Mouse (Mus musculus) heart, embryonic 12.5 days (tissue): Measurements from ENCODE around the gene Med16. TPM values are rescaled to one million over a fixed set of nuclear protein-coding genes. Genes with fewer than 3 reads are reported as not detected.

Source experiments
- ATAC-seq: fragments of 200-750 bp; cut with Nextera tagmentation; 2 replicates; pipeline ENCODE4 v1.8.0; 2017; ENCODE audit warnings: moderate TSS enrichment, moderate library complexity; ENCODE audit not compliant: insufficient number of reproducible peaks, low FRiP score
- H3K27ac ChIP-seq: fragments of 300-500 bp; sonication (generic); 2 replicates; pipeline ENCODE4 v1.5.1; 2016; ENCODE audit warnings: mild to moderate bottlenecking, moderate library complexity; ENCODE audit not compliant: poor library complexity, severe bottlenecking
- H3K27me3 ChIP-seq: fragments of 300-500 bp; sonication (generic); replicated peaks from 2 replicates; pipeline ENCODE4 v1.6.1; 2016; ENCODE audit warnings: mild to moderate bottlenecking, moderate library complexity
- H3K36me3 ChIP-seq: fragments of 300-500 bp; sonication (generic); 2 replicates; pipeline ENCODE4 v1.6.1; 2016; ENCODE audit warnings: mild to moderate bottlenecking, moderate library complexity
- H3K4me1 ChIP-seq: fragments of 300-500 bp; sonication (generic); replicated peaks from 2 replicates; pipeline ENCODE4 v1.6.1; 2016; ENCODE audit warnings: mild to moderate bottlenecking
- H3K4me2 ChIP-seq: fragments of 300-500 bp; sonication (generic); 2 replicates; pipeline ENCODE4 v1.6.1; 2016; ENCODE audit warnings: mild to moderate bottlenecking, moderate library complexity
- H3K4me3 ChIP-seq: fragments of 300-500 bp; sonication (generic); 2 replicates; pipeline ENCODE4 v1.5.1; 2016; ENCODE audit warnings: mild to moderate bottlenecking
- H3K9ac ChIP-seq: fragments of 300-500 bp; sonication (generic); 2 replicates; pipeline ENCODE4 v1.6.1; 2016; ENCODE audit warnings: mild to moderate bottlenecking, moderate library complexity
- H3K9me3 ChIP-seq: fragments of 300-500 bp; sonication (generic); replicated peaks from 2 replicates; pipeline ENCODE4 v1.6.1; 2016; ENCODE audit warnings: mild to moderate bottlenecking, moderate library complexity
- WGBS: fragments of 180-500 bp; shearing (Covaris S2); methylation state at CpG from one replicate; pipeline ENCODE4 v1.1.7; 2016; 5-methylcytosine and 5-hydroxymethylcytosine counted together
- polyA plus RNA-seq: library from polyadenylated mRNA; unstranded; fragments of >200 nt; fragmentation: Nextera tagmentation; extraction: Ambion mirVana; gene quantifications from 2 replicates; pipeline ENCODE4 v1.2.1, GENCODE M21; 2016

Med16 gene
- polyA plus RNA-seq, 1 experiment from 2014 or later = 48.3 TPM

DNA sequence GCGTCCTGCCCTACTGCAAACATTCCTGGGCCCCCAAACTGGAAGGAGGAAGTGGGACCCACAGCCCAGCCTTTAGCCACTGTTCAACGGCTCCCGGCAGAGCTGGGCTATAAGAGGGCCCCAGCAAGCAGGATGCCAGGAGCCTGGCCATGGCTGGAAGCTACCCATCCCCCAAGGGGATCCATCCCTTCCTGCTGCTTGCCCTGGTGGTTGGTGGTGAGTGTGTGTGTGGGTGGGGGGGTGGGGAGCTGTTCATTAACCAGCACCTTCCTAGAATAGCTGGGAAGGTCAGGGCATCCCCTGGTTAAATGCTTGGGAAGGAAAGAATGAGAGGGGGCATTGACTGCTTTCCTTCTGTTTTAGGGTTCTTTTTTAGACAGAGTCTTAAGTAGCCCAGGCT is 29.2 kb downstream of the Med16 start:
- Histone ChIP-seq H3K9me3 (no peaks in the 10 kb centered on the region), H3K4me3 (no peak overlapping the region), H3K9ac (peak overlapping the region; percentile 32; the same call in 1 of the 2 replicates), H3K27me3 (peaks cover 26% of the 10 kb centered on the region), H3K4me1 (peaks cover 30% of the 10 kb centered on the region), H3K4me2 (peak overlapping the region; percentile 11; the same call in 1 of the 2 replicates), H3K36me3 (no peaks in the 10 kb centered on the region), H3K27ac (no peak overlapping the region)
- no peak for ATAC-seq
- 32% methylated on average over 3 of the region's 3 CpGs for WGBS

DNA sequence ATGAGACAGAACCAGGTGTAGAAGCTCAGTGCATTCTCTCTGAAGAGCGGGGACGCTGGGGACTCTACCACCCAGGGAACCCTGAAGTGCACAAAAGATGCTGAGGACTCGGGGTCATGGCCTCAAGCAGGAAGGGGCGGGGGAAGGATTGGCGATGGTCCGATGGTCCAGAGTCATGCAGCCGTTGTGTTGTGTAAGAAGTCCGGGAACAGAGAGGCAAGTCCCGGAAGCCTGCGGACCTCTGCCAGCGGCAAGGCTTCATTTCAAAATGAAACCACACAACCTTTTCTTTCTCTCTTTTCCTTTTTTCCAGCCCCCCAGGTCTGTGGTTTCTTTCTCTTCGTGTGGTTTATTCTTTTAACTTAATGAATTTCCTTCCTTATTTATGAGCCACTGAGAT is 31.0 kb downstream of the Med16 start:
- no peaks in the 10 kb centered on the region for H3K36me3 ChIP-seq
- H3K4me2 ChIP-seq = no peak overlapping the region
- no peak overlapping the region for H3K4me3 ChIP-seq
- WGBS = 62% methylated on average over 12 of the region's 12 CpGs
- ATAC-seq = no peak
- no peak overlapping the region for H3K9ac ChIP-seq
- H3K27me3 ChIP-seq = peaks cover 20% of the 10 kb centered on the region
- H3K4me1 ChIP-seq = peaks cover 33% of the 10 kb centered on the region
- H3K9me3 ChIP-seq = no peaks in the 10 kb centered on the region
- H3K27ac ChIP-seq = no peak overlapping the region

DNA sequence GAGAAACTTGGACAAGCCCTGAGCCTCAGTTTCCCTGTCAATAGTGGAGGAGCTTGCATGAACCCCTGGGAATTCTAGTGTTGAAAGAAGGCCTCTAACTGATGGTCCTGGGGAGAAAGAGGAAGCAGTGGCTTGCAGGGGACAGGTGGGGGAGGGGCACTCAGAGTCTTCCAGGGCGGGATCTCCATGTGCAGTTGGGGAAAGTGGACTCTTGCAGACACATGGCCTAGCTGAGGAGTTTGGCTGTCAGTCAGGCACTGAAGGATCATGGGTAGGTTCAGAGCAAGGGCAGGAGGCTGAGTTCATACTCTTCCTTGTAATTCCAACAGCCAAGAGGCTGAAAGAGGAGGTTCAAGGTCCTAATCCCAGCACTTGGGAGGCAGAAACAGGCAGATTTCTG is 31.5 kb downstream of the Med16 start:
- Histone ChIP-seq H3K4me3 (no peak overlapping the region), H3K36me3 (no peaks in the 10 kb centered on the region), H3K27ac (no peak overlapping the region), H3K4me2 (no peak overlapping the region), H3K9me3 (no peaks in the 10 kb centered on the region), H3K4me1 (peaks cover 27% of the 10 kb centered on the region), H3K27me3 (peaks cover 19% of the 10 kb centered on the region), H3K9ac (no peak overlapping the region)
- WGBS = 48% methylated on average over 1 of the region's 1 CpGs
- no peak for ATAC-seq

- H3K4me3 ChIP-seq = peak within 1 kb of the TSS; percentile 63
- peaks cover 14% of the 10 kb centered on the region for H3K27me3 ChIP-seq
- H3K27ac ChIP-seq = no peak within 1 kb of the TSS
- under 1% methylated on average over 48 of the region's 57 CpGs for WGBS
- H3K4me1 ChIP-seq = peaks cover 15% of the 10 kb centered on the region; the same call in 1 of the 2 replicates
- no peaks in the 10 kb centered on the region for H3K36me3 ChIP-seq
- H3K9me3 ChIP-seq = no peaks in the 10 kb centered on the region
- peak; percentile 59 for ATAC-seq
- peak within 1 kb of the TSS; percentile 83 for H3K4me2 ChIP-seq
- H3K9ac ChIP-seq = peak within 1 kb of the TSS; percentile 76
These were observed 34.3 kb downstream of the Med16 start, which contains the start of the genes Prtn3 and Plppr3 for GRCm38 (mm10) chr10:79874290-79874862. Gene Prtn3, plus strand, starts transcription at chr10:79874476. Gene Plppr3, minus strand, starts transcription at chr10:79874634.

- peak; percentile 7; the same call in 1 of the 2 replicates for ATAC-seq
- Histone ChIP-seq H3K9me3 (no peaks in the 10 kb centered on the region), H3K36me3 (no peaks in the 10 kb centered on the region), H3K4me3 (peak overlapping the region; percentile 63), H3K4me2 (peak overlapping the region; percentile 83), H3K27me3 (peaks cover 14% of the 10 kb centered on the region), H3K9ac (peak overlapping the region; percentile 76), H3K27ac (no peak overlapping the region), H3K4me1 (peaks cover 13% of the 10 kb centered on the region; the same call in 1 of the 2 replicates)
- 3% methylated on average over 26 of the region's 26 CpGs for WGBS
These were observed 34.9 kb downstream of the Med16 start for GRCm38 (mm10) chr10:79873715-79874289.

- Histone ChIP-seq H3K9ac (no peak overlapping the region), H3K4me2 (peak overlapping the region; percentile 83), H3K4me1 (peaks cover 13% of the 10 kb centered on the region; the same call in 1 of the 2 replicates), H3K27ac (no peak overlapping the region), H3K36me3 (no peaks in the 10 kb centered on the region), H3K4me3 (peak overlapping the region; percentile 63), H3K27me3 (peaks cover 12% of the 10 kb centered on the region), H3K9me3 (no peaks in the 10 kb centered on the region)
- ATAC-seq = no peak
- WGBS = 14% methylated on average over 6 of the region's 6 CpGs
These were observed 35.4 kb downstream of the Med16 start for GRCm38 (mm10) chr10:79873313-79873712.

- H3K4me3 ChIP-seq = no peak overlapping the region
- no peaks in the 10 kb centered on the region for H3K36me3 ChIP-seq
- ATAC-seq = no peak
- WGBS = 38% methylated on average over 3 of the region's 3 CpGs
- H3K27ac ChIP-seq = no peak overlapping the region
- H3K27me3 ChIP-seq = peaks cover 12% of the 10 kb centered on the region
- H3K4me2 ChIP-seq = peak overlapping the region; percentile 83; the same call in 1 of the 2 replicates
- peaks cover 13% of the 10 kb centered on the region; the same call in 1 of the 2 replicates for H3K4me1 ChIP-seq
- no peak overlapping the region for H3K9ac ChIP-seq
- H3K9me3 ChIP-seq = no peaks in the 10 kb centered on the region
These were observed 35.9 kb downstream of the Med16 start for GRCm38 (mm10) chr10:79872862-79873261.

DNA sequence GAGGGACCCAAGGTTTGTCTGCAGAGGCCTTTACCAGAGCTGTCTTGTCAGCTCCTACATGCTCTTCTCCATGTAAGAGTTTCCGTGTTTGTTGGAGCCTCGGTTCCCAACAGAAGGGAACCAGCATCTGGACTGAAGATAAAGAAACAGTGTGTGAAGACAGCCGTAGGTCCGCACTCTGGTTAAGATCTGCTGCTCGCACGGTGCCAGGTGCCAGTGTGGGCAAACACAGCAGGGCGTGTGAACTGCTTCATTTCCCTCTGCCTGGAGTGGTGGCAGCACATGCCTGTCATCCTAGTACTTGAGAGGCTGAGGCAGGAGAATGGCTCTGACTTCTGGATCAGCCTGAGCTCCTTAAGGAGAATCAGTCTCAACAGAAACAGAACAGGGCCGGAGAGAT is 36.9 kb downstream of the Med16 start:
- WGBS = 86% methylated on average over 8 of the region's 8 CpGs

DNA sequence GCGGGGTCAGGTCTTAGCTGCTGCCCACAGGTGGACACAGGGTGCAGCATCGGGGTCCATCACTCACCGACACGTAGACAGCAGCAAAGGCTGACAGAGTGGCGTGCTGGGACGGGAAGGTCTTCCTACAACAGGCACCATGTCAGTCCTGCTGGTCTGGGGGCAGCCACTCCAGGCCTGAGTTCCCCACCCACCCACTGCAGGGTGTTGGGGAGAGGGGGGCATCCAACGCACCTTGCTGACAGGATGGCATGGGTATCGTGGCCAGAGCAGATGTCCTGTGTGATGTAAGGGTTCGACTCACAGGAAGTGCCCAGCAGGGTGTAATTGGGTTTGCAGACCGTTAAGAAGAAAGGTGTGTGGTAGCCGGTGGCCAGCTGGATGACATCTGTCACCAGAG is 42.1 kb downstream of the Med16 start:
- H3K9ac ChIP-seq = no peak overlapping the region; the same call in 1 of the 2 replicates
- no peak overlapping the region for H3K4me2 ChIP-seq
- no peaks in the 10 kb centered on the region for H3K9me3 ChIP-seq
- no peaks in the 10 kb centered on the region for H3K27me3 ChIP-seq
- no peak for ATAC-seq
- peaks cover 15% of the 10 kb centered on the region for H3K4me1 ChIP-seq
- H3K36me3 ChIP-seq = peaks cover 51% of the 10 kb centered on the region
- H3K4me3 ChIP-seq = no peak overlapping the region
- H3K27ac ChIP-seq = no peak overlapping the region
- WGBS = 77% methylated on average over 11 of the region's 11 CpGs

More for the DNA sequence above, 36.9 kb downstream of the Med16 start:
- H3K27ac ChIP-seq = no peak overlapping the region
- no peak overlapping the region for H3K4me3 ChIP-seq
- H3K27me3 ChIP-seq = peaks cover 12% of the 10 kb centered on the region
- no peak overlapping the region for H3K9ac ChIP-seq
- peaks cover under 1% of the 10 kb centered on the region; the same call in 1 of the 2 replicates for H3K36me3 ChIP-seq
- H3K4me1 ChIP-seq = peaks cover 13% of the 10 kb centered on the region; the same call in 1 of the 2 replicates
- H3K9me3 ChIP-seq = no peaks in the 10 kb centered on the region
- no peak overlapping the region for H3K4me2 ChIP-seq
- ATAC-seq = no peak

DNA sequence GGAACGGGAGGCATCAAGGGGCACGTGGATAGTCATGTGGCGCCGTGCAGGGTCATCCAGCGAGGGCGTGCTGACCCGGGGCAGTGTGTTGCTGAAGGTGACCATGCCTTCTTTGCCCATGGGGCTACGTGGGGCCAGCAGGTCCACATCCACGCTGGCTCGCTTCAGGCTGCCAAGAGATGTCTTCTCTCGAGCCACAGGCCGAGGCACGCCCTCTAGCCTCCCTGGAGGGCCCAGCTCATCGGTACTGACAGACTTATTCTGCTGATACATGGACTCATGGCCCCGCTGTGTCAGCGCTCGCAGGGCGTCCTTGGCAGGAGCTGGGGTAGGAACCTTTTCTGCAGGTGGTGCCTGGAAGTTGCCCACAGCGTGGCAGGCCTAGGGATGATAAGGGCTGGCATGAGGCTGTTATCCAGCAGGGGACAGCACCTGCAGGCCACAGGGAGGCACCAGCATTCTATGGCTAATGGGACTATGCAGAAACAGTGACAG is 42.9 kb downstream of the Med16 start:
- Histone ChIP-seq H3K4me3 (no peak overlapping the region), H3K4me1 (peaks cover 15% of the 10 kb centered on the region), H3K27me3 (no peaks in the 10 kb centered on the region), H3K4me2 (no peak overlapping the region), H3K36me3 (peaks cover 58% of the 10 kb centered on the region), H3K9me3 (no peaks in the 10 kb centered on the region), H3K9ac (0 out of 2 replicates have a peak overlapping the region, but pooled peaks have one; percentile 20), H3K27ac (no peak overlapping the region)
- WGBS = 66% methylated on average over 19 of the region's 19 CpGs
- no peak for ATAC-seq

DNA sequence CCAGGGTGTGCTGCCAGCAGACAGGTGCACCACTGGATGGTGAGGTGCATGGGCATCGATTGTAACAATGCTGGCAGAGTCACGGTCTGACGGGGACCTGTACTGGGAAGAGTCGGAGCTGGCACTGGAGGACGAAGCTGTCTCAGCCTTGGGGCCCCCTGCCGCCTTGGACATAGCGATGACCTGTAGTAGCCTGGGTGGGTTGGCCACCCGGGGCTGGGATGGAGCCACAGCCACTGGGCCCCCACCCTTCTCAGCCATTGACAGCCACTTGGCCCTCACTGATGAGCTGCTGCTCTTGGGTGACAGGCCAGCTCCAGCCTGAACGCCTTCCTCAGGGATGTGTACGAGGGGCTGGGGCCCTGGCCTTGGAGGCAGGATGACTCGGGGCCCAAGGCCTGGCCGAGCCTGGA is 43.5 kb downstream of the Med16 start:
- Histone ChIP-seq H3K27ac (no peak overlapping the region; the same call in 1 of the 2 replicates), H3K4me2 (no peak overlapping the region), H3K4me3 (no peak overlapping the region), H3K27me3 (no peaks in the 10 kb centered on the region), H3K4me1 (peaks cover 16% of the 10 kb centered on the region), H3K9ac (peak overlapping the region; percentile 20; the same call in 1 of the 2 replicates), H3K36me3 (peaks cover 65% of the 10 kb centered on the region), H3K9me3 (no peaks in the 10 kb centered on the region)
- peak; percentile 29 for ATAC-seq
- 47% methylated on average over 12 of the region's 12 CpGs for WGBS
